Mouse (Mus musculus): ENCODE results near the gene Itgb7. TPM values are rescaled to one million over a fixed set of nuclear protein-coding genes. Genes with fewer than 3 reads are reported as not detected.

Gene Itgb7
- total RNA-seq (2015; ENCODE audit: low replicate concordance) (26.0 and 32.1 TPM in 2 replicates), total RNA-seq (2017; ENCODE audit: low replicate concordance) (21.8 and 32.8 TPM in 2 replicates)

DNA sequence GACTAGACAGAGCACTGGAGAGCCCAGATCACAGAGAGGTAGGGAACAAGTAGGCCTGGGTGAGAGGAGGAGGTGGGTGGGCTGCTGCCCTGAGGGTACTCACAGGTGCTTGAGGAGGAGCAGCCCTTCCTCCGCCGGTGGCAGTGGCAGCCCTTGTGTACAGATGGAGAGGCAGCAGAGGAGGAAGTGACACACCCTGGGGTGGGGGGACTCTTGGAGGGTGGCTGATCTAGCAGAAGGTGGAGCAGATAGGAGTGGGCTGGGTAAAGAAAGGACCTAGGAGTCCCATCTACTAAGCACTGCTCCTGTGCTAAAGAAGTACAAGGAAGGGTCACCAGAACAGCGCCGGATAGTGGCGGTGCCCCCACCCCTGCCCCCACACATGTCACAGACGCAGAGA is at the start of gene Itgb7:
Gene Itgb7, minus strand, starts transcription at position 197 of the 400 bp plus-strand sequence.
- peak; percentile 82 for ATAC-seq (replicated peaks; ENCODE audit: low FRiP score, poor library complexity, severe bottlenecking)

DNA sequence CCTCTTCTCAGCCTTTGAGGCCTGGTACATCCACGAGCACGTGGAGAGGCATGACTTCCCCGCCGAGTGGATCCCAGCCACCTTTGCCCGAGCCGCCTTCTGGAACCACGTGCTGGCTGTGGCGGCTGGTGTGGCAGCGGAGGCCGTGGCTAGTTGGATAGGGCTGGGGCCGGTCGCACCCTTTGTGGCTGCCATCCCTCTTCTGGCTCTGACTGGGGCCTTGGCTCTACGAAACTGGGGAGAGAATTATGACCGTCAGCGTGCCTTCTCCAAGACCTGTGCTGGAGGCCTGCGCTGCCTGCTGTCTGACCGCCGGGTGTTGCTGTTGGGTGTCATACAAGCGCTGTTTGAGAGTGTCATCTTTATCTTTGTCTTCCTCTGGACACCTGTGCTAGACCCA is 48.9 kb upstream of the Itgb7 start:
- ATAC-seq (replicated peaks; ENCODE audit: low FRiP score, poor library complexity, severe bottlenecking), result no peak

DNA sequence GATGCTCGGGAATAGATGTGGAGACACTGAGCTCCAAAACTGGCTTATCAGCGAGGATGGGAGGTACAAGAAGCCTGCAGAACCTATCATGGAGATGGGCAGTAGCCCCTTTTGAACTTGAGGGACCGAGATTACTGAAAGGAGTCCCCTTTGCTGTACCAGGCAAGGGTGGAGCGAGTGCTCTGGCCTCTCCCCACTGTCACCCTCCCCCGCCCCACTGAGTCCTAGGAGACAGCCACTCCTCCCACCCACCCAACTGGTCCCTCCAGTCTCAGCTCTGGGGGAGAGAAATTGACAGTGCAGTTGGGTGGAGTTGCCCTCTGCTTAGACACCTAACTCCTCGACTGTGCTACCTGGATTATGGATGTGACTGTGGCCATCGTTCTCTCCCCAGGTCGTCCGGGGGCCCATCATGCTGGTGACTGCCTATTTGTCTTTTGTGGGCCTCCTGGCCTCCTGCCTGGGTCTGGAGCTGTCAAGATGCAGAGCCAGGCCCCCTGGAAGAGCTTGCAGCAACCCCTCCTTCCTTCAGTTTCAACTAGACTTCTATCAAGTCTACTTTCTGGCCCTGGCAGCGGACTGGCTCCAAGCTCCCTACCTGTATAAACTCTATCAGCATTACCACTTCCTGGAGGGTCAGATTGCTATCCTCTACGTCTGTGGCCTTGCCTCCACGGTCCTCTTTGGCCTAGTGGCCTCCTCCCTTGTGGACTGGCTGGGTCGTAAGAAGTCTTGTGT is 48.2 kb upstream of the Itgb7 start:
- peak; percentile 23; the same call in 1 of the 2 replicates for ATAC-seq (replicated peaks; ENCODE audit: low FRiP score, poor library complexity, severe bottlenecking)

DNA sequence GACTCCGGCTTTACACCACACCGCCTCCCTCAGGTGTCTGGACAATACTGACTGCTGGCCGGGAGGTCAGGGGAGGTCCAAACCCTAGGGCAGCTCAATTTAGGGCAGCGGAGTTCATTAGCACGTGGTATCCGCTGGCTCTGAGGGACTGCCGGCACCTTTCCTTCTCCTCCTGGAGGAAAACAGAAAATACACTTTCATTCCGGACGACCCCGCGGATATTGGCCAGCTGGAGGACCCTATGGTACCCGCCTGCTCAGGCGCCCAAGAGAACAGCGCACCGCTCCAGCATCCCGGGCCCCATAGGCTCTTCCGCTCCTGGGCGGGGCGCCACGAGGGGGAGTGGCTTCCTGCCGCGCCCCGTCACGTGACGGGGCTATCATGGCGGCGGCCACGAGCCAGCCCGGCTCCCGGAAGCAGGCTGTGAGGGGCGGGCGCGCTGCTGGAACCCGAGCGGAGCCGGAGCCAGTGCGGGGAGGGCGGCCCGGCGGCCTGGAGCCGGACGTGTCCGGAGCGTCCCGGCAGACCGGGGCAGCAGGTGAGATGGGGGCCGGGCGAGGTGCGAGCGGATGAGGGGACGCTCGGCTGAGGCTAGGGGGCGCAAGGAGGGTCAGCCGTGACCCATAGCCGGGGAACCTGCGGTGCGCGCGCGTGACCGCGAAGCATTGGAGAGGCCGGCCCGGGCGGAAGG is 47.5 kb upstream of the Itgb7 start, which contains the start of gene Mfsd5:
Gene Mfsd5, plus strand, starts transcription at position 363 of the 691 bp plus-strand sequence.
- ATAC-seq (replicated peaks; ENCODE audit: low FRiP score, poor library complexity, severe bottlenecking), result peak; percentile 95

DNA sequence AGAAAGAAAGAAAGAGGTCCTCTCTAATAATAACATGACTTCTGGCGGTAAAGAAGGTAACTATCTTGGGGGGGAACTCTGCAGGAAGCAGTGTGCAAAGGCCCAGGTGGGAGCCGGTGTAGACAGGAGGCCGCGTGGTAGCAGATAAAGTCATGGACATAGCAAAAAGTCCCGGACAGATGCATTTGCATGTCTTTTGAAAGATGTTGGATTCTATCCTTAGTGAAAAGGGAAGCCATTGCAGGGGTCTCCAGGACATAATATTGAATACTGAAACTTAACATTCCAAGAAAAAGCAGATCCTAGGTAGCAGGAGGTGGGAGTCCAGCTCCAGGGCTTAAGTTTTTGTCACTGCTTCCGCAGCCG is 47.0 kb upstream of the Itgb7 start:
- ATAC-seq (replicated peaks; ENCODE audit: low FRiP score, poor library complexity, severe bottlenecking), result no peak

DNA sequence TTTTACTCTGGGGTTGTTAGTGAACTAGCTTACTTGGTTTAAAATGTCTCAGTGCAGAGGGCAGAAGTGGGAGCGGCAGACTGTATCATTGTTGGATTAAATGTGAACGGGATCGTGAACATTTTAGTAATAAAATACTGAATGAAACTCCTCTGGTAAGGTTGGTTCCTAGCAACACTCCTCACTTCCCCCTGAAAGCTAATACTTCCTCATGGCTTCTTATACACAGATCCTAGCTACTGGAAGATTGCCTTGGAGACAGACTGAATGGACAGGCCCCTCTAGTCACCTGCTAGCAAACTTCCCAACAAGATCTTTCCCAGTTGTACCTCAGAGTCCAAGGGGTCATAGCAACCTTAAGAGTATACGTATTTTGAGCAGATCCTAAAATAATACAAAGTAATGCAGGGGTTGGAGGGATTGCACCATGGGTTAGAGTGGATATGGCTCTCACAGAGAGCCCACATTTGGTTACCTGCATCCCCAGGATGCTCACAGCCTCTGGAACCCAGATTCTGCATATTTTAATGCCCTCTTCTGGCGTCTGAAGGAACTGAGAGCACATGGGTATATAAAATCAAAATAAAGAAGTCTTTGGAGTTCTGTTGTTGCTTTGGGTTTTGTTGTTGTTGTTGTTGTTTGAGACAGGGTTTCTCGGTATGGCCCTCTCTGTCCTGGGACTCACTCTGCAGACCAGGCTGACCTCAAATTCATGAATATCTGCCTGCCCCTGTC is 42.4 kb upstream of the Itgb7 start:
- ATAC-seq (replicated peaks; ENCODE audit: low FRiP score, poor library complexity, severe bottlenecking), result no peak

DNA sequence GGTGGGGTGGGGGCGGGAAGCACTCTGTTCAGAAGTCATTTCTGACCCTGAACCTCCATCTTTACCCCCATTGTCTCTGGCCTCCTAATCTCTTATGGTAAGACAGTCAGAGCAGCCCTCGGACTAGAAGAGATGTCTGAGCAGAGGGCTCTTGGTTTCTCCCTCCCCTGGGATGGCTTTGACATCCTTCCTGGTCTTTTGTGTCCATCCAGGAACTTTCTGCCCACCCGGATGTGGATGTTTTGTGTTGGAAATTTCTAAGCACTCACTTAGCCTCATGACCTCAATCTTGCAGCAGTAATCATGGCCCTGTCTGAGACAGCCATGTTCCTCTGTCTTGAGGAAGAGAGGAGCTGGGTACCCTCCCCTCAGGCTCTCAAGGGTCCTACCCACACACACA is 39.7 kb upstream of the Itgb7 start:
- no peak for ATAC-seq (replicated peaks; ENCODE audit: low FRiP score, poor library complexity, severe bottlenecking)

DNA sequence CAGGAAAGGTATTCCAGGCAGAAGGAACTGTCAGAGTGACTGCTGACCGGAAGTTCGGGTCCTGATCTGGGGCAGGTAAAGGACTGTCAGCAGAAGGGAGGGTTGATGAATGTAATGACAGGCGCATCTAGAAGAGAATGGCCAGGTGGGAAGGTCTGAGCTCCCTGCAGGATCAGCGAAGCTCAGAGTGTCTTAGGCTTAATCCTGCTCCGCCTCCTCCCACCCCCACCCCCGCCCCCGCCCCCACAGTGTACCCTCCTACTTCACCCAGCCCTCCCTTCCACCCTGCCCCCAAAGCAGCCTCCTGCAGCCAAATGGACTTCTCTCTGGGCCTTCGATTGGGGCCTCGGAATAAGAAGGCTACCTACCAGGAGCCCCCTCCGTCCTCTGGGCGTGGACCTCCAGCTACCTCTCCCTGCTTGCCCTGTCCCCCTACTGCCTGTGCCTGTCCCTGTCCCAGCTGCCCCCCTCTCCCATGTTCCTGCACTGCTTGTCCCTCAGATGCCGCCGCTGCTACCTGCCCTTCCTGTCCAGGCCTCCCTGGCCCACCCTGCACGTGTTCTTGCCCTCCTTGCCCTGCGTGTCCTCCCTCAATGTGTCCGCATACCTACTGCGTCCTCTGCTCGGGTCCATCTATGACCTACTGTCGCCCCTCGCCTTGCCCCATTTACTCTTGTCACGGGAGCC is 38.7 kb upstream of the Itgb7 start, which contains the start of gene Gm9918:
Gene Gm9918, plus strand, starts transcription at position 290 of the 687 bp plus-strand sequence.
- ATAC-seq (replicated peaks; ENCODE audit: low FRiP score, poor library complexity, severe bottlenecking), result no peak

DNA sequence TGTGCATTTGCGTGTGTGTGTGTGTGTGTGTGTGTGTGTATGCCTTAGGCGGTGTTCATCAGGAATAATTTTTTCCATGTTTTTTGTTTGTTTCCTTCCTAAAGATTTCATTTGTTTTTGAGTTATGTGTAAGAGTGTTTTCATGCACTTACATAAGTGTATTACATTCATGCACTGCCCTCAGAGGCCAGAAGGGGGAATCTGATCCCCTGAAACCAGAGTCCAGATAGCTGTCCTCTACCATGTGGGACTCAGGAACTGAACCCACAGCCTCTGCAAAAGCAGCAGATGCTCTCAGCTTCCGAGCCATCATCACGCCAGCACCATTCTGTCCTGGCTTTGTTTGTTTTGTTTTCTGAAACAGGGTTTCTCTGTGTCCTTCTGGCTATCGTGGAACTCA is 33.8 kb upstream of the Itgb7 start:
- ATAC-seq (replicated peaks; ENCODE audit: low FRiP score, poor library complexity, severe bottlenecking), result no peak

DNA sequence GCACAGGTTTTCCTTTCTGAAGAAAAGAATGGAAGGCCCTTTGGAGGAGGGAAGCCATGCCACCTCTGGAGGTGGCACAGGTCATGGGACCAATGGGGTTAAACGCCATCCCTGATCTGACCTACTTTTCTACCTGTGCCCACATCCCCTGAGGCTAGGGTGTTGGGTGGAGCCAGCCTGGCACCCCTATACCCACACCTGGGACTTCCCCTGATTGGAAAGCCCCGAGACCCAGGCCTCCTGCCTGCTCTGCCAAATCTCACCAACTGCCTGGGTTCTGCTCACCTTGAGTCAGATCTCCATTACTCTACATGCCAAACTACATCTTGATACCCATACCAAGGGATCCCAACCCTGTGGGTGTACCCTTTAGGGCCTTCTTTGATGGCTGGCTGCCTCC is 31.3 kb upstream of the Itgb7 start:
- no peak for ATAC-seq (replicated peaks; ENCODE audit: low FRiP score, poor library complexity, severe bottlenecking)

DNA sequence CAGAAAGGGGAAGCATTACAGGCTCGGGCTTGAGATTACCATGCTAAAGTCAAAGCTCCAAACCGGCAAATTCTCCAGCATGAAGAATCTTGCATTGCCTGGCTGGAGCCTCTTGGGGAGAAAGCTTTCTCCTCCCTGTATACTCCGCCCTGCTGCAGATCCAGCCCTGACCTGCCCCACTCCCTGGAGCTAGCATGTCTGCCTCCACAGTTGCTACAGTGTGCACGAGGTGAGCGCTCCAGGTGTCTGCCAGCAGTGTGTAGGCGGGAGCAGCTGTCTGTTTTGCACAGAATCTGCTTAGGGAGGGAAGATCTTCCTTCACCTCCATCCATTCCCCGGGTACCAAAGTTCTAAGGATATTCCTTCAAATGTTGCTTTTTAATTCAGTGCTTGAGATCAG is 30.8 kb upstream of the Itgb7 start:
- no peak for ATAC-seq (replicated peaks; ENCODE audit: low FRiP score, poor library complexity, severe bottlenecking)

DNA sequence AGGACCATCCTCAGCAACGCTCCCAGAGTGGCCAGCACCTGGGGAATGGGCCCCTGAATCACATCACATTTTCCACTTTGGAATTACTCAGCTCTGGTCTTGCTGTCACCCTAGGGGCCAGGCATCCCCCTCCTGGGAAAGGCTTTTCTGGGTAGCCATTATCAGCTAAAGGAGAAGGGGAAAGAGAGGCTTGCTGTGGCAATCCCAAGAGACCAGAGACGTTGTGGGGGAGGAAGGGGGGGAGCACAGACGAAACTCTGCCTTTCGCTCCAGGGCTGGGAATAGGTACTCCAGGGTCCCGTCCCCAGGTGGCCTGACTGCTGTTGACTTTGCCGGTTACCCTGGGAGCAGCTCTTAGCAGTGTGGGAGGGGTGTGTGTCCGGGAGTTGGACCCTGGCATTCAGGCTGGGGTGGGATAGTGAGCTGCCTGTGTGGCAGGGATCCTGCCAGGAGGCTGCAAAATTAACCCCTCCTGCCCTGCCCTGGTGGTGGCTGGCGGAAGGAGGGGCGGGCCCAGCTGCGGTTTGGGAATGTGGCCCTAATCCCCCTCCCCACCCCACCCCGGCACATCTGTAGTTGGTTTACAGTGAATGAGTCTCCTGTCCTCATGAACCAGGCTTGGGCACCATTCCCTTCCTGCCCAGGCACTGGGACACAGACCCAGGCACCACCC is 27.0 kb upstream of the Itgb7 start:
- no peak for ATAC-seq (replicated peaks; ENCODE audit: low FRiP score, poor library complexity, severe bottlenecking)

DNA sequence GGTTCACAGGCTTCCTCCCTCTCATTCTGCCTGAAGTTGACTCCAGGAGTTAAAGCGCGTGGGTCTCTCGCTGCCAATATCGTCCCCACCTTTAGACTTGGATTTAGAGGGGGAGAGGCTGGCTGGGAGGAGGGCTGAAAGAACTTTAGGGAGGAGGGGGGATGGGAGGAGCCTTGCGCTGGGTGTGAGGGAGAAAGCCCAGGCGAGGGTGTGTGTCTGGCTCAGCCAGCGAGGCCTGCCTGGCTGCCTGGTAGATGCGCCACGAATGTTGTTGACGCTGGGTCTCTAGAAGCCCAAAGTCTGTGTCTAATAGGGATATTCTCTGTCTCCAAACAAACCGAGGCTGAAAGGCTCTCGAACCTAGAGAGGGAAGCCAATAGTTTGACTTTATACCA is 26.3 kb upstream of the Itgb7 start:
- ATAC-seq (replicated peaks; ENCODE audit: low FRiP score, poor library complexity, severe bottlenecking), result no peak

DNA sequence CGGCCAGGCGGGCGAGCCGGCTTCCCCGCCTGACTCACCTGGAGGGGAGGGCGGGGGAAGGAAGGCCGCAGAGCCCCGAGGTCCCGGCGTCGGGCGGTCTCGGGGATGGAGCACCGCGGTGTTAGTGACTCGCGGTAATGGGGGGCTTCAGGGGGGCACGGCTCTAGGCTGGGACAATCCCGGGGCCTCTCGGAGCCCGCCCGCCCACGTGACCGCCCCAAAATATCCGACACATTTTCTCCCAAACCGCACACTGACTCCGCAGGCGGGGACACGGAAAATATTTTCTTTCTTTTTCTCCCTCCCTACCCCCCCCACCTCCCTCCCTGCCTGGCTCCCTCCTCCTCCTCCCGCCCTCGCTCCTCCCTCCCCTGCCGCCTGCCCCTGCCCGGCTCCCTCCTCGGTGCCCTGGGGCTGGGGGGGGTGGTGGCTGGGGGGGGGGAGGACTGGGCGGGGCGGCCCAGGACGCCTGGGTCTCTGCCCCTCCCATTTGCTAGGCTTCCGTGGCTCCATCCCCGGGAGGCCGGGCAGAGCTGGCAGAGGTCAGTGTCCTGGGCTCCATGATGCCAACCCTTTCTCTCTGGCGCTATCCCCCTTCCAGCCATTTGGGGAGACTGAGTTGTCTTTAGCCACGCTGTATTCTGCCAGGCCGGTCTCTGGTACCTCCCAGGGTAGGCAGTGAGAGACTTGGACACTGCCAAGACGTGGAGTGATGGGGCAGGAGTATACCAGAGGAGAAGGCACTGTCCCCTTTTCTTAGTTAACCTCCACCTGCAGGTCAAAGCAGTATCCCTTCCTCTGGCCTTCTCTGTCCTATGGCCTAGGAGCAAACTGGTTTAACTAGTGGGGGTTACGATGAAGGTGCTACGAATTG is 25.7 kb upstream of the Itgb7 start, which contains the start of gene Rarg:
Gene Rarg, minus strand, starts transcription at position 316 of the 874 bp plus-strand sequence.
- ATAC-seq (replicated peaks; ENCODE audit: low FRiP score, poor library complexity, severe bottlenecking), result no peak

DNA sequence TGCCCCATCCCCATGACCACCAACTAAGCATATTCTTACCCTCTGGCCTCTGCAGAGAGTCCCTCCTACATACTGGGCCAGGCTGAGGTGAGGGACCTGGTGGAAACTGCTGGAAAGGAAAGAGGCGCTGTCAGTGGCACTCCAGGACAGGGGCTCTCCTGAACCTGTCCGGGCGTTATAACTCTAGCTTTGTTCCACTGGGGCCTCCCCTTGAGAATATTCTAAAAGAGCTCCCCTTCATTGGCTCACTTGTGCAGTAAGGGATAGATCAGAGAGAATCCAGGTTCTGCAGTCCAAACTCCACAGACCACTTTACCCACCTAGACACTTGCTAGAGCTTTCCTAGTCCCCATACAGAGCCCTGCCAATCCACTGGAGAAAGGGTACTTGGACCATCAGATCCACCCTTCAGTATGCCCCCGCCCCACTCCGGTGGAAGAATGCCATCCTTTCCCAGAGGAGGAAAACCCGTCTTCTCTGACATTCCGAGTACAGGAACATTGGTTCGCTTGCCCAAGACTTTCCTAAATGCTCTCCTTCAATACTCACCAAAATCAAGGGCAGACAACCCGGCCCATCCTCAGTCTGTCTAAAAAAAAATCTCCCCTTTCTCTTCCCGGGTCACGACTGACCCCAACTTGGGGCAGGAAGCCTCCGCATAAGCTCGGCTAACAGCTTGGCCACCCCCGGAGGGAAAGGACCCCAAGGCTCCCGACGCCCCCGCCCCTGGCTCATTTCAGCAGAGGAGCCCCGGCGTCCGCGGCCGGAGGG is 24.9 kb upstream of the Itgb7 start:
- no peak for ATAC-seq (replicated peaks; ENCODE audit: low FRiP score, poor library complexity, severe bottlenecking)

DNA sequence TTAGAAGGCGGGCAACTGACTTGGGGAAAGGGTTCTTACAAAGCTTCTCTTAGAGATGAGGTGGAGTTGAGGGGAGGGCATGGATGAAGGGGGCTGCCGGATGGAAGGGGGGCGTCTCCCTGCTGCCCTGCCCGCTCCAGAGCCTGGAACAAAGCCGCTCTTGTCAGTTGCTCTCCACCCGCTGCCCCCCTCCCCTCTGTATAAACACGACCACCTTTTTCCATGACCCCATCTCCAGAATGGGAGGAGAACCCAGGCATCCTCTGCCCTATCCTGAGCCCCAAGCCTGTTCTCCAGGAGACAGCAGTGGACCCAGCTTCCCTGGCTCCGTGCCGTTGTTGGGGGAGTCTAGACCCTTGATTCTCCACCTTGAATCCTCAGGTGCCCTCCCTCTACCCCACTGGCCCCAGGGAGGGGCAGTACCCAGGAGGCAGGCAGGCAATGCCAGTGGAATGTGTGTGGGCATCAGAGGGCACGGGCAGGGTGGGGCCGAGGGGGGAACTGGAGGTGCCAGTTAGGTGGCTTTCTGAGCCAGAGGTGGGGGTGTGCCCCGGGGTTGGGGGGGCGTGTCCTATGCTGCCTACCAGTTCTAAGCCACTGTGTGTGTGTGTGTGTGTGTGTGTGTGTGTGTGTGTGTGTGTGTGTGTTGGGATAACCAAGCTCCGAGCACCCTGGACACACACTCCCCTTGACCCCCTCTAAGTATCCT is 24.0 kb upstream of the Itgb7 start:
- ATAC-seq (replicated peaks; ENCODE audit: low FRiP score, poor library complexity, severe bottlenecking), result no peak

DNA sequence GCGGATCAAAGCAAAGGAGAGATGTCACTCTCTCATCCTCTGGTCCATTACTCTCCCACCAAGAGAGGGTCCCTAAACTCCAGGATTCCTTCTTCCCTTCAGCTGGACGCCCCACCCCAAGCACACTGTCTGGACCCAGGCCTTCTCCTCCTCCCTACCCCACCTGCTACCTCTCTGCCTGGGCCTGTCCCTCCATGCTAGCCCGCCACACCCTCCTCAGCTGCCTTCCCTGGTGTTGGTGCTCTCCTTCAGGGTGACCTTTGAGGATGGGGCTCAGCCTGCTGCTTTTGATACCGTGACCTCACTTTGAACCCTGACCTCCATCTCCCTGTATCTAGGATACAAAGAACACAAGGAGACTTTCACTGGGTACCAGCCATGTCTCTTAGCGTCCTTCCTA is 18.8 kb upstream of the Itgb7 start:
- no peak for ATAC-seq (replicated peaks; ENCODE audit: low FRiP score, poor library complexity, severe bottlenecking)
